Mouse (Mus musculus) liver, postnatal 0 days (tissue): ENCODE measurements around the gene Hcn1. TPM values are rescaled to one million over a fixed set of nuclear protein-coding genes. Genes with fewer than 3 reads are reported as not detected.
"Not testable (repeated sequence)": the region's sequence is repeated elsewhere in the genome, so short reads cannot be mapped to it uniquely, and the experiment has no call there.

Source experiments
- ATAC-seq: fragments of 200-750 bp; cut with Nextera tagmentation; 2 replicates; pipeline ENCODE4 v1.8.0; 2017; ENCODE audit warnings: mild to moderate bottlenecking, moderate library complexity
- DNase-seq: peaks from one replicate; pipeline ENCODE4 v3.0.0-alpha.2; 2016
- H3K27ac ChIP-seq: fragments of 300-500 bp; sonication (generic); 2 replicates; pipeline ENCODE4 v1.5.1; 2014; ENCODE audit warnings: antibody characterized with exemption, moderate library complexity, mild to moderate bottlenecking, low read depth
- H3K27me3 ChIP-seq: fragments of 300-500 bp; sonication (generic); 2 replicates; pipeline ENCODE4 v1.6.1; 2014; ENCODE audit warnings: low read length, control low read depth, mixed read lengths; ENCODE audit not compliant: insufficient read depth
- H3K36me3 ChIP-seq: fragments of 300-500 bp; sonication (generic); replicated peaks from 2 replicates; pipeline ENCODE4 v1.6.1; 2014; ENCODE audit warnings: mild to moderate bottlenecking, control low read depth, low read length, moderate library complexity, mixed read lengths; ENCODE audit not compliant: insufficient read depth
- H3K4me1 ChIP-seq: fragments of 300-500 bp; sonication (generic); 2 replicates; pipeline ENCODE4 v1.6.1; 2014; ENCODE audit warnings: antibody characterized with exemption, mild to moderate bottlenecking, control low read depth; ENCODE audit not compliant: insufficient read depth
- H3K4me2 ChIP-seq: fragments of 300-500 bp; sonication (generic); 2 replicates; pipeline ENCODE4 v1.6.1; 2014; ENCODE audit warnings: low read depth, mild to moderate bottlenecking, low read length, moderate library complexity, mixed read lengths
- H3K4me3 ChIP-seq: fragments of 300-500 bp; sonication (generic); 2 replicates; pipeline ENCODE4 v1.5.1; 2014; ENCODE audit warnings: low read depth, low read length
- H3K9ac ChIP-seq: fragments of 300-500 bp; sonication (generic); replicated peaks from 2 replicates; pipeline ENCODE4 v1.6.1; 2014; ENCODE audit warnings: mild to moderate bottlenecking, moderate library complexity
- H3K9me3 ChIP-seq: fragments of 300-500 bp; sonication (generic); 2 replicates; pipeline ENCODE4 v1.6.1; 2016; ENCODE audit warnings: mild to moderate bottlenecking, control low read depth, low read length, mixed read lengths
- CTCF ChIP-seq: sonication (generic); IDR thresholded peaks from 2 replicates; pipeline ENCODE4 v1.5.1; 2016; ENCODE audit warnings: antibody characterized with exemption, low read depth
- EP300 ChIP-seq: IDR thresholded peaks from 2 replicates; pipeline ENCODE4 v1.6.1; 2016; ENCODE audit warnings: antibody characterized with exemption, low read depth, mild to moderate bottlenecking
- WGBS: fragments of 180-500 bp; shearing (Covaris S2); extraction: QIAGEN DNeasy Blood & Tissue Kit; methylation state at CpG from one replicate; pipeline ENCODE4 v1.1.7; 2014; ENCODE audit not compliant: insufficient replicate concordance; 5-methylcytosine and 5-hydroxymethylcytosine counted together
- polyA plus RNA-seq: library from polyadenylated mRNA; unstranded; fragments of >200 nt; fragmentation: Nextera tagmentation; extraction: Ambion mirVana; gene quantifications from 2 replicates; pipeline ENCODE4 v1.2.1, GENCODE M21; 2015

Gene Hcn1
- polyA plus RNA-seq, 1 experiment from 2014 or later, result not detected

GRCm38 (mm10) chr13:117975823-117976222 lies 373.7 kb downstream of the Hcn1 start:
- ATAC-seq (no peak), DNase-seq (no peak)
- Histone ChIP-seq H3K27ac (no peak overlapping the region), H3K4me3 (no peak overlapping the region), H3K4me1 (no peaks in the 10 kb centered on the region), H3K9me3 (no peaks in the 10 kb centered on the region), H3K9ac (no peak overlapping the region), H3K36me3 (no peaks in the 10 kb centered on the region), H3K4me2 (no peak overlapping the region), H3K27me3 (no peaks in the 10 kb centered on the region)
- TF ChIP-seq EP300 (no peak), CTCF (no peak)
- 59% methylated on average over 10 of the region's 10 CpGs for WGBS

GRCm38 (mm10) chr13:117984339-117984738 lies 382.2 kb downstream of the Hcn1 start:
- DNase-seq (no peak), ATAC-seq (no peak)
- Histone ChIP-seq H3K4me1 (no peaks in the 10 kb centered on the region), H3K4me3 (no peak overlapping the region), H3K9me3 (no peaks in the 10 kb centered on the region), H3K9ac (no peak overlapping the region), H3K36me3 (no peaks in the 10 kb centered on the region), H3K4me2 (no peak overlapping the region), H3K27me3 (no peaks in the 10 kb centered on the region), H3K27ac (no peak overlapping the region)
- TF ChIP-seq EP300 (no peak), CTCF (no peak)
- WGBS, result 67% methylated on average over 2 of the region's 2 CpGs

GRCm38 (mm10) chr13:117999767-118000488 lies 397.8 kb downstream of the Hcn1 start:
- Histone ChIP-seq H3K27me3 (no peaks in the 10 kb centered on the region), H3K9me3 (no peaks in the 10 kb centered on the region), H3K36me3 (no peaks in the 10 kb centered on the region), H3K27ac (no peak overlapping the region), H3K4me3 (no peak overlapping the region), H3K4me1 (no peaks in the 10 kb centered on the region), H3K9ac (no peak overlapping the region), H3K4me2 (no peak overlapping the region)
- ATAC-seq (no peak), DNase-seq (no peak)
- no peak for TF ChIP-seq CTCF
- no peak for TF ChIP-seq EP300
- 68% methylated on average over 2 of the region's 2 CpGs for WGBS

- Histone ChIP-seq H3K36me3 (no peaks in the 10 kb centered on the region), H3K9me3 (no peaks in the 10 kb centered on the region), H3K4me3 (no peak overlapping the region), H3K4me1 (no peaks in the 10 kb centered on the region), H3K27me3 (no peaks in the 10 kb centered on the region), H3K27ac (no peak overlapping the region), H3K4me2 (no peak overlapping the region), H3K9ac (no peak overlapping the region)
- ATAC-seq (no peak), DNase-seq (no peak)
- WGBS, result 57% methylated on average over 2 of the region's 2 CpGs
- TF ChIP-seq EP300 (no peak), CTCF (no peak)
Measured at GRCm38 (mm10) chr13:118000538-118000937, 398.4 kb downstream of the Hcn1 start.

GRCm38 (mm10) chr13:118021176-118021575 lies 419.1 kb downstream of the Hcn1 start:
- TF ChIP-seq CTCF (no peak), EP300 (no peak)
- 82% methylated on average over 1 of the region's 1 CpGs for WGBS
- Histone ChIP-seq H3K9ac (no peak overlapping the region), H3K4me2 (no peak overlapping the region), H3K4me1 (no peaks in the 10 kb centered on the region), H3K27ac (no peak overlapping the region), H3K36me3 (no peaks in the 10 kb centered on the region), H3K4me3 (no peak overlapping the region), H3K9me3 (no peaks in the 10 kb centered on the region), H3K27me3 (no peaks in the 10 kb centered on the region)
- DNase-seq (no peak), ATAC-seq (no peak)

- H3K36me3 ChIP-seq, H3K27ac ChIP-seq, H3K9ac ChIP-seq, H3K4me1 ChIP-seq, H3K4me3 ChIP-seq, H3K27me3 ChIP-seq, H3K9me3 ChIP-seq, ATAC-seq, DNase-seq, H3K4me2 ChIP-seq: not testable (repeated sequence)
Measured at GRCm38 (mm10) chr13:118022891-118023290, 420.8 kb downstream of the Hcn1 start.

- no peak overlapping the region for H3K27ac ChIP-seq
- DNase-seq, result no peak
- no peak overlapping the region for H3K4me3 ChIP-seq
- 76% methylated on average over 5 of the region's 5 CpGs for WGBS
- TF ChIP-seq EP300 (no peak), CTCF (no peak)
- ATAC-seq, result no peak
- H3K4me2 ChIP-seq, result no peak overlapping the region
- H3K4me1 ChIP-seq, result no peaks in the 10 kb centered on the region
- no peaks in the 10 kb centered on the region for H3K9me3 ChIP-seq
- H3K27me3 ChIP-seq, result no peaks in the 10 kb centered on the region
- no peaks in the 10 kb centered on the region for H3K36me3 ChIP-seq
- no peak overlapping the region for H3K9ac ChIP-seq
Measured at GRCm38 (mm10) chr13:118023381-118023780, 421.3 kb downstream of the Hcn1 start.
